Mouse (Mus musculus) heart, embryonic 10.5 days (tissue): ENCODE measurements around the gene Col9a3. TPM values are rescaled to one million over a fixed set of nuclear protein-coding genes. Genes with fewer than 3 reads are reported as not detected.

ENCODE experiments used
- DNase-seq: peaks from one replicate; pipeline ENCODE4 v3.0.0-alpha.2; 2017; ENCODE audit warnings: low spot score
- H3K27ac ChIP-seq: fragments of 300-500 bp; sonication (generic); 2 replicates; pipeline ENCODE4 v1.5.1; 2016; ENCODE audit warnings: mild to moderate bottlenecking
- H3K27me3 ChIP-seq: fragments of 300-500 bp; sonication (generic); 2 replicates; pipeline ENCODE4 v1.6.1; 2016; ENCODE audit warnings: mild to moderate bottlenecking; ENCODE audit not compliant: poor library complexity, insufficient read depth, severe bottlenecking
- H3K36me3 ChIP-seq: fragments of 300-500 bp; sonication (generic); 2 replicates; pipeline ENCODE4 v1.6.1; 2016; ENCODE audit warnings: mild to moderate bottlenecking, moderate library complexity
- H3K4me1 ChIP-seq: fragments of 300-500 bp; sonication (generic); 2 replicates; pipeline ENCODE4 v1.6.1; 2016; ENCODE audit warnings: mild to moderate bottlenecking
- H3K4me3 ChIP-seq: fragments of 300-500 bp; sonication (generic); 2 replicates; pipeline ENCODE4 v1.5.1; 2016; ENCODE audit warnings: mild to moderate bottlenecking, moderate library complexity
- H3K9me3 ChIP-seq: fragments of 300-500 bp; sonication (generic); 2 replicates; pipeline ENCODE4 v1.6.1; 2016; ENCODE audit warnings: mild to moderate bottlenecking, moderate library complexity
- WGBS: fragments of 180-500 bp; shearing (Covaris S2); methylation state at CpG from one replicate; pipeline ENCODE4 v1.1.7; 2016; 5-methylcytosine and 5-hydroxymethylcytosine counted together
- polyA plus RNA-seq: library from polyadenylated mRNA; unstranded; fragments of >200 nt; fragmentation: Nextera tagmentation; extraction: Ambion mirVana; gene quantifications from 2 replicates; pipeline ENCODE4 v1.2.1, GENCODE M21; 2016

The Col9a3 gene
- polyA plus RNA-seq, 1 experiment from 2014 or later: 19.9 TPM

DNA sequence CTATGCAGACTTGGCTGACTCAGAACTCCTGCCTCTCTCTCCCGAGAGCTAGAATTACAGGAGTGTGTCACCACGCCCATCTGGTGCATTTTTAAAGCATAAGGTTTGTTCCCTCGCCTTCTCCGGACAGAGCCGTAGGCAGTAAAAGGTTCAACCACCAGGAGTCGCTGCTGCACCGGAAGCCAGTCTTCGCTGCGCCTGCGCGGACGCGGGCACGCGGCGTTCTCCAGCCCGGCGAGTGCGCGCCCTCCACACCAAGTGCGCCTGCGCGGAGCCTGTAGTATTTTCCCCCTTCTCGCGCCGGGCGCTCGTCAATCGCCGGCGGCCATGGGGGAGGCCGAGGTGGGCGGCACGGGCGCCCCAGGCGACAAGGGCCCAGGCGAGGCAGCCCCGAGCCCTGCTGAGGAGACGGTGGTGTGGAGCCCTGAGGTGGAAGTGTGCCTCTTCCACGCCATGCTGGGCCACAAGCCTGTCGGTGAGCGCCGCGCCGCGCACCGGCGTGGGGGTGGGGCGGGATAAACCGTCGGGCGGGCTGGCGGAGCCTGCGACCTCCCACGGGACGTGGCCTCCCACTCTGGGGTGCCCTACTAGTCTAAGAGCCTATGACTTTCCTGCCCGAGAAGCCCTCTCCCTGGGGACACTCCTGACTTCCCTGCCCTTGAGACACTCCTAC is 15.0 kb upstream of the Col9a3 start:
- Histone ChIP-seq H3K9me3 (no peaks in the 10 kb centered on the region), H3K27me3 (peaks cover 12% of the 10 kb centered on the region; the same call in 1 of the 2 replicates), H3K4me1 (peaks cover 15% of the 10 kb centered on the region), H3K36me3 (peaks cover 34% of the 10 kb centered on the region), H3K4me3 (peak overlapping the region; percentile 86), H3K27ac (peak overlapping the region; percentile 96)
- peak; percentile 97 for DNase-seq
- under 1% methylated on average over 57 of the region's 57 CpGs for WGBS

DNA sequence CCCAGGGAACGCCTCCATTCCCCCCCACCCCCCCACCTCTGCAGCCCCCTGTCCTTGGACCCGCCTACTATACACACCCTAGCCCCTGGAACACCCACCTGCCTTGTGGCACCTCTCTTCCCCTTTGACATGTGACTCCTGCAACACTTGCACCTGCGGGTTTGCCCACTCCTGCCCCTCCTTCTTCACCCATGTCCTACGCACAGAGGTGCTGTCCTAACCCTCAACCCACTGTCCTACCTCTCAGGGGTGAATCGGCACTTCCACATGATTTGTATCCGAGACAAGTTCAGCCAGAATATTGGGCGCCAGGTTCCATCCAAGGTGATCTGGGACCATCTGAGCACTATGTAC is 14.5 kb upstream of the Col9a3 start:
- Histone ChIP-seq H3K36me3 (peaks cover 34% of the 10 kb centered on the region), H3K27ac (peak overlapping the region; percentile 96), H3K4me3 (peak overlapping the region; percentile 86), H3K4me1 (peaks cover 15% of the 10 kb centered on the region), H3K9me3 (no peaks in the 10 kb centered on the region), H3K27me3 (peaks cover 12% of the 10 kb centered on the region; the same call in 1 of the 2 replicates)
- WGBS: 29% methylated on average over 7 of the region's 7 CpGs
- no peak for DNase-seq

GRCm38 (mm10) chr2:180588736-180589122 is 8.9 kb upstream of the Col9a3 start:
- Histone ChIP-seq H3K36me3 (peaks cover 64% of the 10 kb centered on the region), H3K27ac (peak overlapping the region; percentile 97), H3K4me1 (peaks cover 19% of the 10 kb centered on the region), H3K4me3 (peak overlapping the region; percentile 95), H3K9me3 (no peaks in the 10 kb centered on the region), H3K27me3 (no peaks in the 10 kb centered on the region)
- 46% methylated on average over 6 of the region's 6 CpGs for WGBS
- DNase-seq: no peak

DNA sequence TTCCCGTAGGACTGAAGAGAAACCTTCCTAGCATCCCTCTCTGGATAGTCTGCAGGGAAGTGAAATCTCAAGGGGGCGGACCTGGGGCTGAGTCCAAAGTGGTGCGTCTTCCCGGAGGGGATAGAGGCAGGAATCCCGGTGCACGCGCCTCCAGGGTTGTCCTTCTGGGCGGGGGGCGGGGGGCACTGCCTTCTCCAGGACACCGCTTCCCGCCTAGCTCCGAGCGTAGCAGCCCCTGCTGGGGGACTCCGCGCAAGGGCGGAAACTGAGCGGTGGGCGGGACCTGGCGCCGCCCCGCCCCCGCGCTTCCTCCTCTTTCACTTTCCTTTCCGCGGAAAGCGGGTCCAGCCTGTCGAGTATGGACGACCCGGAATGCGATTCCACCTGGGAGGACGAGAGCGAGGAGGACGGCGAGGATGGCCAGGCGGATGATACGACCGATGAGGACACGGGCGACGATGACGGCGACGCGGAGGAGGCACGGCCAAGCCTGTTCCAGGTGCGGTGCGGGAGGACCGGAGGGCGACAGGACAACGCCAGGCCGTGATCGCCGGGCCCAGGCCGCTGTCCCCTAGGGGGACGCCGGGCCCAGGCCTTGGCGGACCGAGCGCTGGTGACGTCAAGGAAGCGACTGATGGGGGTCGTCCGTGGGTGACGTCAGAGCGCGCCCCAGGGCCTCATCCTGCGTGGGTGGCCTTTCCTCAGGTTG is 8.3 kb upstream of the Col9a3 start, which contains the start of gene Ogfr:
Ogfr (plus strand) TSS at position 123 of the 709 bp plus-strand sequence.
- WGBS: under 1% methylated on average over 67 of the region's 67 CpGs
- peak within 1 kb of the TSS; percentile 97 for H3K27ac ChIP-seq
- no peaks in the 10 kb centered on the region for H3K9me3 ChIP-seq
- H3K27me3 ChIP-seq: no peaks in the 10 kb centered on the region
- peak within 1 kb of the TSS; percentile 95 for H3K4me3 ChIP-seq
- H3K4me1 ChIP-seq: peaks cover 14% of the 10 kb centered on the region
- peak; percentile 94 for DNase-seq
- peaks cover 64% of the 10 kb centered on the region for H3K36me3 ChIP-seq

DNA sequence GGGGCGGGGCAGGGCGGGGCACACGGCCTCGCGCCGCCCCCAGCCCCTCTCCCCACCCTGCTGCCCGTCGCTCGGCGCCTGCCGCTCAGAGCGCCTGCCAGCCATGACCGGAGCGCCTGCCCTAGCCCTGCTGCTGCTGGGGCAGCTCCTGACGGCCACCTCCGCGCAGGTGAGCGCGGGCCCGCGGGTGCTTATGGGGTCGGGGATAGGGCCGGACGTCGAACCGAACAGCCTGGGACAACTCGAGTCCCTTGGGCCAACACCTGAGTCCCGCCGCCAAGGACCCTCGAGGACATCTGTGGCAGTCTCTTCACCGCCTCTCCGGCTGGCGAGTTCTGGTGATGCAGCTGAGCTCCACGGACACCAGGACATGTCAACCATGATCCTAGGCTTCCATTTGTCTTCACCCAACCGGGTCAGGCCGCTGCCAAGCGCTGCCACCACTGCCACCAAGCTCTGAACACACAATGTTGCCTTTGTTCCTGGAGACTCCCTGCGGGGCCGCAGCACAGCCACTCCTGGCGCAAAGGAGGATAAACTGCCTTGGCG is 641 bp downstream of the Col9a3 start:
- H3K27ac ChIP-seq: peak overlapping the region; percentile 70
- no peak for DNase-seq
- no peaks in the 10 kb centered on the region for H3K9me3 ChIP-seq
- H3K4me1 ChIP-seq: peaks cover 22% of the 10 kb centered on the region
- H3K4me3 ChIP-seq: peak overlapping the region; percentile 60
- H3K27me3 ChIP-seq: peaks cover 57% of the 10 kb centered on the region
- H3K36me3 ChIP-seq: peaks cover 32% of the 10 kb centered on the region
- 1% methylated on average over 40 of the region's 41 CpGs for WGBS

DNA sequence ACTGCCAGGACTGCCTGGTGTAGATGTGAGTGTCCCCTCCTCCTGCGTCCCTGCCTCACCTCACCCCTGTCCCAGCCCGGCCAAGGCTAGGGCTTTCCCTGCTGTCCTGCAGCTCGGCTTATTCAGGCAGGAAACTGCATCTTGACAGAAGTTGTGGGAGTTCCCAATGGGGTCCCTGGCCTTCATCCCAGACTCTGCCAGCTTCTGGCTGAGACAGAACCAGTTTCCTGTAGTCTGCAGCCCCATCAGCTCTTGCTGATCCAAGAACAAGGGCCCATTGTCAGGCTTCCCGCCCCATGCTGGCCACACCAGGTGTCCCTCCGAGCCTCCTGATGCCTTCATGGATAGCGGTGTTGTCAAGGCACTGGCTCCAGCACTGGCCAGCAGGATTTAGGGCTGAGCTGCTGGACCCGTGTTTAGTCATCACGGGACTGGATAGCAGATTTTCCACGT is 3.0 kb downstream of the Col9a3 start:
- H3K9me3 ChIP-seq: no peaks in the 10 kb centered on the region
- peaks cover 8% of the 10 kb centered on the region for H3K36me3 ChIP-seq
- peaks cover 62% of the 10 kb centered on the region for H3K27me3 ChIP-seq
- peaks cover 22% of the 10 kb centered on the region for H3K4me1 ChIP-seq
- peak overlapping the region; percentile 42; the same call in 1 of the 2 replicates for H3K27ac ChIP-seq
- 24% methylated on average over 9 of the region's 9 CpGs for WGBS
- H3K4me3 ChIP-seq: no peak overlapping the region
- no peak for DNase-seq

DNA sequence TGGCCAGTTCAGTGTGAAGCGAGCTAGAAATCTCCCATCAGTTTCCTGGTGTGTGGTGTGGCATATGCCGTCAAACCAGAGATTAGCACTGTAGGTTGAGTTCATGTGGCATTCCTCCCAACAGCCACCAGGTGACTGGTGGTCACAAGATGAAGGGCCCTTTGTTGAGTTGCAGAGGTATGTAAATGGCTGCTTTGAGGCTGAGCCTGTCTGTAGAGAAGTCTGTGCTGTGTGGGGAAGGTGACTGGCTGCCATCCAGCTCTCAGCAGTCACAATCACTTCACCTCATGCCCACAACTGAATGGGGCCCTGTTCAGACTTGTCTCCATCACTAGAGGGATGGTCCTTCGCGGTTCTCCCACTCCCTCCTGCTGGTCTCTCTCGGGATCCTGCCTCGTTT is 7.2 kb downstream of the Col9a3 start:
- Histone ChIP-seq H3K9me3 (no peaks in the 10 kb centered on the region), H3K36me3 (no peaks in the 10 kb centered on the region), H3K4me1 (peaks cover 9% of the 10 kb centered on the region), H3K4me3 (no peak overlapping the region), H3K27ac (no peak overlapping the region), H3K27me3 (peaks cover 29% of the 10 kb centered on the region)
- WGBS: 47% methylated on average over 6 of the region's 6 CpGs
- DNase-seq: no peak

GRCm38 (mm10) chr2:180610283-180610682 is 12.7 kb downstream of the Col9a3 start:
- Histone ChIP-seq H3K36me3 (no peaks in the 10 kb centered on the region), H3K27me3 (peaks cover 18% of the 10 kb centered on the region; the same call in 1 of the 2 replicates), H3K27ac (no peak overlapping the region), H3K4me1 (peaks cover 3% of the 10 kb centered on the region; the same call in 1 of the 2 replicates), H3K9me3 (no peaks in the 10 kb centered on the region), H3K4me3 (no peak overlapping the region)
- 64% methylated on average over 4 of the region's 4 CpGs for WGBS
- no peak for DNase-seq

DNA sequence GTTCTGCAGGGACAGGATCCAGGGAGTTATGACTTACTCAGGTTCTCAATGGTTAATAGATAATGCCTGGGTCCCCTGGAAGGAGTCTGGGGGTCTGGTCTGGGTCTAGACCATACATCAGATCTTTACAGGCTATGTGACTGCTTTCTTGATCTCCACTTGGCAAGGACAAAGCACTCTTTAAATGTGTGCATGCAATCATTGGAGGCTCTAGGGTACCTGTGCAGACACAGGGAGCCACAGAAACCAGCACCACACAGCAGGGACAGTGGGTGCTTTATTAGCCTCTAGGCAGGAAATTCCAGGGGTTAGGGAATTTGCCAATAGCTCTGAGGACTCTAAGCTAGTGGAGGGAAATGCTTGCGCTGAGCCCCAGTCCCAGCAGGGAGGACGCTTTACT is 14.3 kb downstream of the Col9a3 start:
- DNase-seq: no peak
- Histone ChIP-seq H3K27me3 (peaks cover 21% of the 10 kb centered on the region; the same call in 1 of the 2 replicates), H3K36me3 (no peaks in the 10 kb centered on the region), H3K27ac (no peak overlapping the region), H3K4me3 (no peak overlapping the region), H3K9me3 (no peaks in the 10 kb centered on the region), H3K4me1 (peaks cover 3% of the 10 kb centered on the region; the same call in 1 of the 2 replicates)
- 67% methylated on average over 2 of the region's 2 CpGs for WGBS

- Histone ChIP-seq H3K4me1 (peaks cover 7% of the 10 kb centered on the region; the same call in 1 of the 2 replicates), H3K4me3 (peak overlapping the region; percentile 55), H3K9me3 (peaks cover 16% of the 10 kb centered on the region), H3K27me3 (peaks cover 53% of the 10 kb centered on the region), H3K36me3 (no peaks in the 10 kb centered on the region), H3K27ac (no peak overlapping the region)
- DNase-seq: peak; percentile 70
- WGBS: 4% methylated on average over 104 of the region's 112 CpGs
Measured at GRCm38 (mm10) chr2:180641576-180642554, 44.3 kb downstream of the Col9a3 start.

- H3K27me3 ChIP-seq: peaks cover 53% of the 10 kb centered on the region
- WGBS: 6% methylated on average over 56 of the region's 56 CpGs
Measured at GRCm38 (mm10) chr2:180642555-180643260, 45.1 kb downstream of the Col9a3 start, which contains the start of gene Tcfl5. Gene Tcfl5, minus strand, starts transcription at chr2:180642708.

More at GRCm38 (mm10) chr2:180642555-180643260, 45.1 kb downstream of the Col9a3 start, which contains the start of gene Tcfl5:
- H3K4me1 ChIP-seq: peaks cover 7% of the 10 kb centered on the region; the same call in 1 of the 2 replicates
- no peaks in the 10 kb centered on the region for H3K36me3 ChIP-seq
- DNase-seq: peak; percentile 72
- peaks cover 16% of the 10 kb centered on the region for H3K9me3 ChIP-seq
- H3K27ac ChIP-seq: no peak within 1 kb of the TSS
- H3K4me3 ChIP-seq: peak within 1 kb of the TSS; percentile 55
